Mouse (Mus musculus) embryo, embryonic 10.5 days (tissue): ENCODE results near the gene Agl.

Experiments
- DNase-seq: peaks from one replicate; pipeline ENCODE4 v3.0.0-alpha.2; 2015; ENCODE audit warnings: low spot score

Agl gene

DNA sequence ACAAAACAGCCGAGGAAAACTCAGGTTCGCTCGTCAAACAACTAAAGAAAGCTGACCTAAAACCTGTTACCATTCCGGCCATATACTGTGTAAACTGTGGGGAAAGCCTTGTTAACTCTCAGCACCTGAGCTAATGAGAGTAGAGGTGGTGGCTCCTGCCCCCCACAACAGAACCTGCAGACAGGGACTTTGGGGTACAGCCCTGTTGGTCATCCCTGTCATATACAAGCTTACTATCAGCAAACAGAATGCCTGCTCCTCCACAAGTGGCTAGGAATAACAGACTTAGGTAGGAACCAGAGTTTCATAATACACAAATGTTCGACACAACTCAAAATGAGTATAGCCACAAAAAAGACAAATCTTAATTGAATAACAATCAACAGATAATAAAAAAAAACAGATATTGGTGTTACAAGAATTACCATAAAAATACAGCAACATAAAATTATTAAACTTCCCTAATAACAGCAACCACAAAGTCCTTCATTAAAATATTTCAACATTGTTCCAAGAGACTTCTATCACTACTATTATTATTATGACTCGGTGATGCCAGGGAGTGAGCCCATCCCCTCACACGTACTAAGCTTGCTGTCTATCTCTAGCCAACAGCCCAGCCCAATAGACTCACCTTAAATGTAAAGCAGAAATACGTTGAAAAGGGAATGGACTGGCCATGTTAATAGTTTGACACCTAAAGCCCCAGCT, 112.9 kb downstream of the Agl start:
- DNase-seq: no peak

- no peak for DNase-seq
These were observed 113.7 kb downstream of the Agl start for GRCm38 (mm10) chr3:116694312-116694711.
